Mouse (Mus musculus): ENCODE measurements around the gene Ankfy1.
A peak's percentile ranks its signal among the peaks of the same experiment; 100 is the strongest.

The Ankfy1 gene

DNA sequence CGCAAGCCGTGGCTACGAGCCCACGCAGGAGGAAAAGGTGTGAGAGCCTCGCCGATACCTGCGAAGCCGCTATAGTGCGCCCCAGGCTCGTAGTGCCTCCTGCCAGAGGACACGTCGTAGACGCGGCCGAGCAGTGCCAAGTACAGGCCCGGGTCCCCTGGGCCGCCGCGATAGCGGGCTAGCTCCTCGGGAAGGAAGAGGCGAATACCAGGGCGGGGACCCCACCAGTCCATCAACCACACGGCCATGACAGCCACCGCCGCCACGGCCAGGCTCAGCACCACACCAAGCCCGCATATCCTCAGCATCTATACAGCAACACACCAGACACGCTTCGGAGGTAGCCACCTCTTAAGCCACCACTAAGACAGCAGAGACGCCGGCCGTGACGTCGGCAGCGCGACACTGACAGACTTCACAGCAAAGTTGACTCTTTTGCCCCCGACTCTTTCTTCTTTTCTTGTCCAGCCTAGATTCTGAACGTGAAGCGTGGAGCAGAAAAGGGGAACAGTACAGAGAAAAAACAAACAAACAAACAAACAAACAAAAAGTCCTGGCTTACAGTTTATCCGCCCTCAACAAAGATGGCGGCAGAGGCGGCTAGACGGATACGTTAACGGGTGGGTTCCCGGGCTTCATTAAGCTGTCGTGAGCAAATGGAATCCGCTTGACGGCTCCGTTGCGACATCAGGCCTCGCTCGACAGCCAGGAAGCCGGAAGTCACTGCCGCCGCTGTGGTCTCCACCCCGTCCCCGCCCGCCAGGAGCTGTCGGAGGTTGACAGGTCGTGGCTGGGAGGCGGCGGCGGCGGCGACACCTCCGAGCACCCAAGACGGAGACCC is 105.9 kb downstream of the Ankfy1 start, which contains the start of the genes Cyb5d2 and Zzef1:
Gene Cyb5d2 (minus strand): TSS at position 688 of the 841 bp plus-strand sequence.
Gene Zzef1 (plus strand): TSS at position 772 of the 841 bp plus-strand sequence.
- peak; percentile 84 for DNase-seq (ENCODE audit: low spot score)

DNA sequence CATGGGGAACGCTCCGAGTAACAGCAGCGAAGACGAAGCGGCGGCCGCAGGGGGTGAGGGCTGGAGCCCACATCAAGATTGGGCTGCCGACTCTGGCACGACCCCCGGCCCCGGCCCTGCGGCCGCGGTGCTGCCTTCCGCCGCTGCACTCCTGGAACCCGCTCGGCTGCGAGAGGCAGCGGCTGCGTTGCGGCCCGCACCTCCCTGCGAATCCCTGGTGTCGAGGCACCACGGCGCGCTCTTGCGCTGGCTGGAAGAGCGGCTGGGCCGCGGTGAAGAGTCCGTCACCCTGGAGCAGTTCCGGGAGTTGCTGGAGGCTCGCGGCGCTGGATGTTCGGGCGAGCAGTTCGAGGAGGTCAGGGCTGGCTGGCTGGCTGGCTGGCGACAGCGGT is 106.5 kb downstream of the Ankfy1 start:
- no peak for DNase-seq (ENCODE audit: low spot score)

DNA sequence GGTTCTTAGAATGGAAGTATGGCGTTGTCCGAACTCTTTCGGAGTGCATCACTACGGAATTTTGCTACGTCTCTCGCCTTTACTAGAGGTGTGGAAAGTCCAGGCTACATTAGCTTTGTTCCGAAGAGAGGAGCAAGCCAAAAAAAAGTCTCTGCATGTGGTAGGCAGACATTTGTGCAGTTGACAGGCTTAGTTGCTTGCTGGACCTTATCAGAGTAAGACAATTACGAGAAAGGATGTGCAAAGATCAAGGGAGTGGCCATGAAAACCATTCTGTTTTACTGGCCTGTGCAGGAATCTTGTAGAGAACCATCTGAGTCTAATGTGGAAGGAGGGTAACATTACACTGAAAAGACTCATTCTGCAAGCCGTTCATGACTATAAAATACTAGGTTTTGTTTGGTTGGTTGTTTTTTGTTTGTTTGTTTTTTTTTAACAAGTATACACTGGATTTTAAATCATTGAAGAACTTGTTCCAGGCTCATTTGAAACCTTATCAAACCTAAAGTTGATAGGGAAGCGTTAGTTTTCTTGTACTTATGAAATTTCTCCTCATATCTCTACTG is 107.0 kb downstream of the Ankfy1 start:
- no peak for DNase-seq (ENCODE audit: low spot score)

DNA sequence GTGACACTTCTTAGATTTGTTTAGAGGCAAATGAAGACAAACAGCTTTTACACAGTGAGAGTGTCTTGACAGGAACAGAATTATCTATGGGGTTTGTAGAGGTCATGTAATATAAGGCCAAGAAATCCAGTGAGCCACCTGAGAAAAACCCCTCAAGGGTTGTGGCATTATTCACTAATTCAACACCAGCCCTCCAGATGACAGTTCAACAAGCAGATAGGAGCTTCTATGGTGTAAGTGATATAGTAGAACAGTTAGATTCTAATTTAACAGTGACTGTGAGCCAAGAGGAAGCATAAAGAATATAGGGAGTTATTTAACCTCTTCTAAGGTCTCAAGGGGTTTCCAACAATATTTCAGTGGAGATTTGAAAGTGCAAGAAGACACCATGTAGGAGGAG is 108.3 kb downstream of the Ankfy1 start:
- DNase-seq (ENCODE audit: low spot score) = no peak

DNA sequence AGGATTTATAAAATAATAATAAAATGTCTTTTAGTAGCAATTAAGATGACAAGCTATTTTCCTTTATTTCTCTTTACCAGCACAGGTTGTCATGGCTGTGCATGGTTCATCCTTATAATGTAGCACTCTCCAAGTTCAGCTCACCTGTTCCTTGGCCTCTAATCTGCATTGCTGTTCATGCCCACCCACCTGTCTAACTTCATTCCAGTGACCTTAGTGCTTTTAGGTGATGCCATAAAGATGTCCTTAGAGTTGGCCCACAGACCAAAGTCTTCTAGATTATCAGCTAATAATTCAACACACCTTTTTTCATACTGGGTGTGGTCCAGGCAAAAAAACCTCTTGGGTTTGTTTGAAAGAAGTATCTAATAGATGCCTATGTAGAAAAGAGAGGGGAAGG is 111.4 kb downstream of the Ankfy1 start:
- DNase-seq (ENCODE audit: low spot score) = no peak

DNA sequence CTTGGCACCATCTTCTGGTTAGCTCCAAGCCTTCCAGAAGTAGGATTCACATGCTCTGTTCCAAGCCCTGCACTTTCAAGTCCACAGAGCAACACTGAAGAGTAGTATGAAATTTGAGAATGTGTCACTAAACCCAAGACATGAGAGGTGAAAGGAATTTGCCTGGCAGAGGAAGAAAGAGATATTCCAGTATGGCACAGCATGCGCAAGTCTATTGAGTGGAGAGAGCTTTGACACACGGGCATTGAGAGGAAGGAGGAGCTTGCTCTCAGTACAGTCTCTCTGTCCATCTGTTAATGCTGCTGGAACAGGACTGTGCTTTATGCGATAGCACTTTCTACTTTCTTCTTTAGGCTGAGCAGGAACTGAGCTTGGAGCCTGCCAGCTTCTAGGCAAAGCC is 113.2 kb downstream of the Ankfy1 start:
- no peak for DNase-seq (ENCODE audit: low spot score)

DNA sequence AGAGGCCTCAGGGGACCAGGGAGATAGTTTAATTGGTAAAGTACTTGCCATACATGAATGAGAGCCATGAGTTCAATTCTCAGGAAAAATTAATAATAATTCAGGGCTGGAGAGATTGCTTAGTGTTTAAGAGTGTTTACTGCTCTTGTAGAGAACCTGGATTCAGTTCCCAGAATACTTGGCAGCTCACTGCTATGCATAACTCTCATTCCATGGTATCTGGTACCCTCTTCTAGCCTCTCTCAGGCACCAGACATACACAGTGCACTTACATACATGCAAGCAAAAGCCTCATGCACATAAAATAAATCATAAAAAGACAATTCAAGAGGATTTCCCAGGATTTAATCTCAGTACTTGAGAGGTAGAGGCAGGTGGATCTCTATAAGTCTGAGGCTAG is 114.8 kb downstream of the Ankfy1 start:
- DNase-seq (ENCODE audit: low spot score) = no peak

DNA sequence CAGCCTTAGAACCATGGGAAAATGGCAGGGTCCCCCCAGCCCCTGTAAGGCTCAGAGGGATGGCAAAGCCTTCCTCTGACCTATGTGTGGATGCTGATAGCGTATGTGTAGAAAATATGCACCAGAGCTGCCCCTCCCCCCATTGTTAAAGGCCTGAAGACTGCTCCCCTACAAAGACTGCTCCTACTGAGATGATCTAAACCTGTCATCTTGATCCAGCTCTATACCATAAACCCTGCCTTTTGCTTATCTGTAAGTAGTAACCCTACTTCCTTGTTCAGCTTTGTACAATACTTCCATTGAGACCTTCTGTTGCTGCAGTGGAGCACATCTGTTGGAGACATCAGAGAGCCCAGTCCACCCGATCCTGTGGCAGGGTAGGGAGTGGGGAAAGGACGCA is 115.4 kb downstream of the Ankfy1 start:
- no peak for DNase-seq (ENCODE audit: low spot score)

DNA sequence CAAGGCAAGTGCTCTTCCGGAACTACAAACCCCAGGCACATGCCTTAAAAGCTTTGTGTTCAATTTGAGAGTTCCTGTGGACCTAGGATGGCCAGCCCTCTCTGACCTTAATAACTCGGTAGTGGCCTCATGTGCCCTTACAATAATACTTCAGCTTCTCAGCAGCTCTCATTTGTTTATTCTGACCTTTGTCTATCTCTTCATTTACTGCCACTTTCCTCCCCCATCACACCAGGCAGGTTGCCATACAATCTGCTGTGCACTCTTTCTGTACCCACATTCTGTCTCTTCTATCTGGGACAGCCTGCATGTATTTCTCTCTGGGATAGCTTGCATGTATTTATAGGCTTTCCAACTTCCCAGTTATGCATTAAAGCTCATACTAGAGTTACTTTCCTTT is 116.8 kb downstream of the Ankfy1 start:
- no peak for DNase-seq (ENCODE audit: low spot score)

DNA sequence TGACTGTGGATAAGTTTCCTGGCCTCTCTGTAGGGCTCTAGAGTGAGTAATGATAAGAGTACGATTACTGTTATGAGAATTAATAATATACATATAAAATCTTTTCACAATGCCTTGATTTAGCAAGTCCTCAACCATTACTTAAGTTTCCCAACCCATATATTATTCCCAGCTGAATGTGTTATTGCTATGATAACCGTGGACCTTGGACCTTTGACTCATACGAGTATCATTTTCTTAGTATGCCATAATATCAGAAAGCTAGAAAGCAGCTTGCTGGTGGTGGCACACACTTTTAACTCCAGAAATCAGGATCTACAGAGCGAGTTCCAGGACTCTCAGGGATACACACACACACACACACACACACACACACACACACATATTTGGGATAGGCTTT is 118.2 kb downstream of the Ankfy1 start:
- no peak for DNase-seq (ENCODE audit: low spot score)

DNA sequence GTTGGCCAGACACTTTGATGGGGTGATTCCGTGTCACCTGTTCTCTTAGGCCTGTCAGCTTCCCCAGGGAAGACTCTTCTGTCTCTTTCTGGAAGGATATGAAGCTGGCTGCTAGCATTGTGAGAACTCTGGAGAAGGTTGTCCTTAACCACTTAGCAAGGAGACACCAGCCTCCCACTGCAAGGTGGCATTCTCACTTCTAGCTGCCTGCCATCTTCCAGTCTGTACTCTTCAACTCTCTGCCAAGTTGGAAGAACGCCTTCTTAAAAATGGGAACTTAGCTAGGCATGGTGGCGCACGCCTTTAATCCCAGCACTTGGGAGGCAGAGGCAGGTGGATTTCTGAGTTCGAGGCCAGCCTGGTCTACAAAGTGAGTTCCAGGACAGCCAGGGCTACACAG is 123.9 kb downstream of the Ankfy1 start:
- no peak for DNase-seq (ENCODE audit: low spot score)

DNA sequence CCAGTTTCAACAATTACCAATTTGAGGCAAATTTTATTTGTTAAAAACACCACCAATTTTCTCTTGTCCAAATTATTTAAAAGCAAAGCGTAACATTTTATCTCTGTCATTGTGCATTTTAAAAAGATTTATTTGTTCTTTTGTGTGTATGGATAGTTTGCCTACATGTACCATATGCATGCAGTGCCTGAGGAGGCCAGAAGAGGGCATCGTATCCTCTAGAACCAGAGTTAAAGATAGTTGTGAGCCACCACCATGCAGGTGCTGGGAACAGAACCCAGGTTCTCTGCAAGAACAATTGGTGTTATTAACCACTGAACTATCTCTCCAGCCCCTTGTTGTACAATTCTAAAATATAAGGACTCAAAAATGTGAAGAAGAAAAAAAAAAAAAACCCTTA is 124.4 kb downstream of the Ankfy1 start:
- DNase-seq (ENCODE audit: low spot score) = no peak

DNA sequence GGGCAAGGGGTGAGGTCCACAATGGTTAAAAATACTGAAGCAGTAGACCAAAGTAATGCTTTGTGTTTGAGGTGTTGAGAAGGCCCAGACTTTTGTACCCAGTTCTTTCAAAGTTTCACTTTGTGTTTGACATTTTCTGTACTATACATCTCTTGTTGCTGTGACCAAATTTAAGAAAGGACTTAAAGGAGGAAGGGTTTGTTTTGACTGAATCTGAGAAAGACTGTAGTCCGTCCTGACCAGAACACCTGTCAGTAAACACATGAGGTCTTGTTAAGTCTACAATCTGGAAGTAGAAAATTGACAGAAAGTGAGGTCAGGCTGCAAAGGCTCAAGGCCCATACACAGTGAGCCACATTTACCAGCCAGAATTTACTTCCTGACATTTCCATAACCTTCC is 127.1 kb downstream of the Ankfy1 start:
- DNase-seq (ENCODE audit: low spot score) = no peak

DNA sequence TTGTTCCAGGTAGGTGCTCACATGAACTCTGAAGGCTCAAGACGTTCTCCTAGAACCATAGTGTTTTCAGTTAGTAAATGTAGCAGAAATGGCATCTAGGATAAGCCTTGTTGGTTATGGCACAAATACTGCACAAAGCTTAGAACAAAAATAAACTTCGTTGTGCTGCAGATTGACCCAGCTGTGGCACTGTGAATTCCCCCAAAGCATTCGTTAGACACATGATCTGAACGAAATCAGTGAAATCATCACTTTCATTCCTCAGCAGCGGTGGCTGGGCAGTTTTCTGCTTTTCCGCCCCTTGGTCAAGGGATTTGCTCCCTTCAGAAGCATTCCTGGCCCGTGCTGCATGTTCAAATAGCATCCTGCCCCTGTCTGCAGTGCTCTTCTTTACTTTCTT is 128.3 kb downstream of the Ankfy1 start:
- no peak for DNase-seq (ENCODE audit: low spot score)

DNA sequence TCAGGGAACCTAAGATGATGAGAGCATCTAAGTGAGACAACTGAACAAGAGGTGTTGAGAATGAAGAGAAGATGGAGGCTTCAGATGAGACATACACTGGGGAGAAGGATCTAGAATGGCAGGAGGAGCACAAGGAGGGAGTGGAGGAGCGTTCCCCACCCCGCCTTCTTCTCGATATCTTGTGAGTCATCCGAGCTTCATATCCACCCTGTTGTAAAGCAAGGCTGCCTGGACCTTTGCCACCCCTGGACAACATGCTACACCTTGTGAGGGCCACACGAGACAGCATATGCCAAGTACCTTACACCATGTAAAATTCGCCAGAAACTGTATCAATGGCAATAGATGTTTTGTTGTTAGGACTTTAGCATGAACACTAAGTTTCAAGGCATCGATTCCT is 131.2 kb downstream of the Ankfy1 start:
- no peak for DNase-seq (ENCODE audit: low spot score)

All from ovary, postnatal 14 days (tissue).